Mouse (Mus musculus): ENCODE results near the gene Fads1. TPM values are rescaled to one million over a fixed set of nuclear protein-coding genes. Genes with fewer than 3 reads are reported as not detected.

Gene Fads1
- polyA plus RNA-seq, 1 experiment, result not detected

DNA sequence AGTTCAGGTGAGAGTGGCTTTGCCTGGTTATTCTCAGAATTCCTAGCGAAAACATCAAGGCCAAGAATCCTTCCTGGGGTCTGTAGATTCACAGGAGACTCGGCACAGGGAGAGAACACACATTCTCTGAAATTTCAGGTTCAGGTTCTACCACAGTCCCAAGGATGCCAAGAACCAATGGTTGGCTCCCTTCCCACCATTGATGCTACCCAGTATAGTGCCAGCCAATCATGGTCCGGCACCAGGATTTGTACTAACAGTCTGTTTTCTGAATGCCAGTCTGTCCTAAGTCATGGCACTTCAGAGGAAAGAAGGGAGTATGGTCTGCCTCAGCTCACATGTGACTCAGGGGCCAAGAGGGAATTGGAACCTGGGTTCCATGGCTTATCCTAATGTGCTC lies 3.2 kb downstream of the Fads1 start:
- Histone ChIP-seq H3K4me1 (ENCODE audit: control insufficient read depth, insufficient read depth, low read length) (peaks cover 15% of the 10 kb centered on the region), H3K4me3 (ENCODE audit: insufficient read depth, low read depth, low read length) (no peak overlapping the region), H3K27ac (ENCODE audit: insufficient read depth, low read depth, low read length) (no peak overlapping the region)
- TF ChIP-seq POLR2A (IDR thresholded peaks at IDR 0.05; ENCODE audit: insufficient read depth, low read depth, low read length), result no peak
- WGBS, result 65% methylated on average over 3 of the region's 3 CpGs

DNA sequence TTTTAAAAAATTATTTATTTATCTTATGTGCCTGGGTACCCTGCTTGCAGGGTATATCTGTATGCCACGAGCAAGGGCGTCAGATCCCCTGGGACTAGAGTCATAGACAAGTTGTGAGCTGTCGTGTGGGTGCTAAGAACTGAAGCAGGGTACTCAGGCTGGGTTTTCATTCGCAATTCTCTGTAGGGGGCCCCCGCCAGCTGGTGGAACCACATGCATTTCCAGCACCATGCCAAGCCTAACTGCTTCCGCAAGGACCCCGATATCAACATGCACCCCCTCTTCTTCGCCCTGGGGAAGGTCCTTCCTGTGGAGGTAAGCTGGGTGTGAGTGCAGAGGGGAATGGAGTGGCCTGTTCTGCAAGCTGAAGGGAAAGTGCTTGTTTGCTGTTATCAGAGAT lies 3.9 kb downstream of the Fads1 start:
- peaks cover 15% of the 10 kb centered on the region for H3K4me1 ChIP-seq (ENCODE audit: control insufficient read depth, insufficient read depth, low read length)
- no peak overlapping the region for H3K27ac ChIP-seq (ENCODE audit: insufficient read depth, low read depth, low read length)
- 79% methylated on average over 8 of the region's 8 CpGs for WGBS
- TF ChIP-seq CTCF (IDR thresholded peaks at IDR 0.05; ENCODE audit: insufficient read depth, low read depth, low read length) (no peak), POLR2A (IDR thresholded peaks at IDR 0.05; ENCODE audit: insufficient read depth, low read depth, low read length) (no peak)
- H3K4me3 ChIP-seq (ENCODE audit: insufficient read depth, low read depth, low read length), result no peak overlapping the region

DNA sequence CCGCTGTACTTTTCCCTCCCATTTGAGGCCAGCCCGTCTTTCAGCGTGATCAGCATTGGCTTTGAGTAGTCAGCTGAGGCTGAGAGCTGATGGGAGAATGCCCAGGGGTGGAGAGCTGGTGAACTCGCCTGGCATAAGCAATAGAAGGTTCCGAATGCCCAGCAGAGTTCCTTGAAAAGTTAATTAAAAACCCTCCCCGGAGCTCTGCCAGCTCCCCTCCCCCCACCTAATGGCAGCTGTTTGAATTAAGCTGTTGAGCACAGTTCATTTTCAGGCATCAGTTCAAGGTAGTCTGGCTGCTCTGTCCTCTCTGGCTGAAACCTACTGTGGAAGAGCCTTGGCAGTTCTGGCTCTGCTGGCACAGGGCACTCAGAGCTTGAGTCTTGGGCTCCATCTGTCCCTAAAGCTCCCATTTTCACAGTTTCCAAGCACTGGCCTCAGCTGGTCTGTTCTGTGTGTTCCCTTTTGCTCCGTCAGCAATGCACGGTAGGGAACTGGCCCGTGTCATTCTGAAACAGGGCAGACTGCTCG lies 5.7 kb downstream of the Fads1 start:
- TF ChIP-seq CTCF (IDR thresholded peaks at IDR 0.05; ENCODE audit: insufficient read depth, low read depth, low read length) (no peak), POLR2A (IDR thresholded peaks at IDR 0.05; ENCODE audit: insufficient read depth, low read depth, low read length) (no peak)
- H3K27ac ChIP-seq (ENCODE audit: insufficient read depth, low read depth, low read length), result peak overlapping the region; percentile 69

DNA sequence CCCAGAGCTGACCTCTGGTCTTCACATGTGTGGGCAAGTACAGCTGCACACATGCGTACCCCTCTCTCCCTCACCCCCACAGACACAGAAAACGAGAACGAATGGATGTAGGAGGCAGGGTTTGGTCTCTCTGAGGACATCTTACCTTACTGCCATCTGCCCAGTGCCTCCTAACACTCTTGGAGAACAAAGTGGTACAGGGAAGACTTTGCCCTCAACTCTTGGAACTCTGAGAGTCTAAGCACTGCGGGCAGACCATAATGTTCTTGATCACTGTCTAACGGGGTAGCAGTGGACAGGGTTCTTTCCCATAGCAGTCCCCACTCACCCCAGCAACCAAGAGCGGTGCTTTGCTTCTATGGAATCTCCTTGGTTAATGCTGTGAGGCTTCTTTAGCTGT lies 6.3 kb downstream of the Fads1 start:
- no peak overlapping the region for H3K4me3 ChIP-seq (ENCODE audit: insufficient read depth, low read depth, low read length)
- WGBS, result 77% methylated on average over 6 of the region's 6 CpGs
- TF ChIP-seq CTCF (IDR thresholded peaks at IDR 0.05; ENCODE audit: insufficient read depth, low read depth, low read length), result no peak
- TF ChIP-seq POLR2A (IDR thresholded peaks at IDR 0.05; ENCODE audit: insufficient read depth, low read depth, low read length), result no peak
- H3K4me1 ChIP-seq (ENCODE audit: control insufficient read depth, insufficient read depth, low read length), result peaks cover 14% of the 10 kb centered on the region
- H3K27ac ChIP-seq (ENCODE audit: insufficient read depth, low read depth, low read length), result no peak overlapping the region

More for the DNA sequence above, 5.7 kb downstream of the Fads1 start:
- WGBS, result 27% methylated on average over 10 of the region's 10 CpGs
- Histone ChIP-seq H3K4me3 (ENCODE audit: insufficient read depth, low read depth, low read length) (no peak overlapping the region), H3K4me1 (ENCODE audit: control insufficient read depth, insufficient read depth, low read length) (peaks cover 15% of the 10 kb centered on the region)

DNA sequence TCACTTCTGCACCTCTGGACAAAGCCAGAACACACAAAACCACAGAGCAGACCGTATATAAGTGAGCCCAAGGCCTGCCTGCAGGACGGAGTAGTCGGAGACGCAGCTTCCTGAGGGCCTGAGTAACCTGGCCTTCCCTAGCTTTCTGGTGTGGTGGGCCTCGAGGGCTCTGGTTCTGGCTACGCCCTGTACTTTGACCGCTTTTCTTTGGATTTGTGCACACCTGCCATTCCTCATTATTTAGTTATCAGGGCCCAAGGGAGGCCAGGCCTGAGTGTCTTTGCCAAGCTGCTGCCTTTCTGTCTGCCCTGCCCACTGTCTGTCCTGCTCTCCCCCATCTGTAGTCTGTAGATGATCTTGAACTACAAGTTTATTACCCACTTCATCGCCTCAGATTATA lies 7.3 kb downstream of the Fads1 start:
- no peak for TF ChIP-seq POLR2A (IDR thresholded peaks at IDR 0.05; ENCODE audit: insufficient read depth, low read depth, low read length)
- no peak for TF ChIP-seq CTCF (IDR thresholded peaks at IDR 0.05; ENCODE audit: insufficient read depth, low read depth, low read length)
- no peak overlapping the region for H3K27ac ChIP-seq (ENCODE audit: insufficient read depth, low read depth, low read length)
- 88% methylated on average over 8 of the region's 8 CpGs for WGBS
- H3K4me3 ChIP-seq (ENCODE audit: insufficient read depth, low read depth, low read length), result no peak overlapping the region
- H3K4me1 ChIP-seq (ENCODE audit: control insufficient read depth, insufficient read depth, low read length), result peaks cover 8% of the 10 kb centered on the region; the same call in 1 of the 2 replicates

DNA sequence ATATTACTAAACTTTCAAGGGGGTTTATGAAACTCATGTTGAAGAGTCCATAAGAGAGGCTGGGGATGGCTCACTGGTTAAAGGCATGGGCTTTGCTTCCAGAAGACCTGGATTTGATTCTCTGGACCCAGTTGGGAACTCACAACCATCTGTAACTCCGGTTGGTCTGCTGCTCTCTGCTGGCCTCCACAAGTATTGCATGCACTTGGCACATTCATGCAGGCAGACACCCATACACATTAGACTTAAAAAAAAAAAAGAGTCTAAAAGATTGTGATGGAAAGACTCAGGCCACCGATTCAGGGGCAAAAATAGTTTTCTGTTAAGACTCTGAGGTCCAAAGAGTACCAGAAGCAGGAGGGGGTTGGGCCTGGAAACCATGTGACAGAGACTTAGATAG lies 8.1 kb downstream of the Fads1 start:
- TF ChIP-seq CTCF (IDR thresholded peaks at IDR 0.05; ENCODE audit: insufficient read depth, low read depth, low read length) (peak; percentile 25; the same call in 1 of the 2 replicates), POLR2A (IDR thresholded peaks at IDR 0.05; ENCODE audit: insufficient read depth, low read depth, low read length) (no peak)
- peaks cover 5% of the 10 kb centered on the region; the same call in 1 of the 2 replicates for H3K4me1 ChIP-seq (ENCODE audit: control insufficient read depth, insufficient read depth, low read length)
- H3K27ac ChIP-seq (ENCODE audit: insufficient read depth, low read depth, low read length), result no peak overlapping the region
- H3K4me3 ChIP-seq (ENCODE audit: insufficient read depth, low read depth, low read length), result no peak overlapping the region
- WGBS, result 24% methylated on average over 2 of the region's 2 CpGs

DNA sequence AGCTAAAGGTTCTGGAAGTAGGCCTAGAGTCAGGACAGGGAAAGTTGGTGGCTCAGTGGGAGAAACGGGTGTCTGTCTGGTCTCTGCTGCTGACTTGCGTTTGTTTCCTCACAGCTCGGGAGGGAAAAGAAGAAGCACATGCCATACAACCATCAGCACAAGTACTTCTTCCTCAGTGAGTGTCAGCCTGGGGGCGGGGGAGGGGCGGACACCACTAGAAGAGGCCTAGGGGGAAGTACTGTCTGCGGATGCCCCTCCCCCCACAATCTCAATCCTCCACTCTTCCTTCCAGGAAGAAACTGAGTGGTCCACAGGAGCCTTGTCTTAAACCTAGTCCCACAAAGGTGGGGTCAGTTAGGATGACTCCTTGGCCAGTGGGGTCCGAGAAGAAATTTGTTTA lies 8.6 kb downstream of the Fads1 start:
- Histone ChIP-seq H3K4me3 (ENCODE audit: insufficient read depth, low read depth, low read length) (no peak overlapping the region), H3K27ac (ENCODE audit: insufficient read depth, low read depth, low read length) (no peak overlapping the region), H3K4me1 (ENCODE audit: control insufficient read depth, insufficient read depth, low read length) (peaks cover 5% of the 10 kb centered on the region; the same call in 1 of the 2 replicates)
- WGBS, result 79% methylated on average over 7 of the region's 7 CpGs
- TF ChIP-seq POLR2A (IDR thresholded peaks at IDR 0.05; ENCODE audit: insufficient read depth, low read depth, low read length), result no peak
- TF ChIP-seq CTCF (IDR thresholded peaks at IDR 0.05; ENCODE audit: insufficient read depth, low read depth, low read length), result no peak

DNA sequence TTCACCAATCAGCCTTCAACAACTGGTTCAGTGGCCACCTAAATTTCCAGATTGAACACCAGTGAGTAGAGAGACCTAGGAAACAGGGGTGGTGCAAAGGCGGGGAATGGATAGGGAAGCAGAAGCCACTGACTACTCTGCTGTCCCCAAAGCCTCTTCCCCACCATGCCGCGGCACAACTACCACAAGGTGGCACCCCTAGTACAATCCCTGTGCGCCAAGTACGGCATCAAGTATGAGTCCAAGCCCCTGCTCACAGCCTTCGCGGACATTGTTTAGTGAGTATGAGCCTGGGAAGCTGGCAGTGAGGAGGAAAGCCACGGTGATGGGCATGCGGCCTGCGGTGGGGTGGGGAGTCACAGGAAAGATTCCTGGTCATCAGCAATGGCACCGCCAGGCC lies 11.6 kb downstream of the Fads1 start:
- WGBS, result 80% methylated on average over 11 of the region's 11 CpGs
- no peak overlapping the region for H3K27ac ChIP-seq (ENCODE audit: insufficient read depth, low read depth, low read length)
- TF ChIP-seq CTCF (IDR thresholded peaks at IDR 0.05; ENCODE audit: insufficient read depth, low read depth, low read length) (no peak), POLR2A (IDR thresholded peaks at IDR 0.05; ENCODE audit: insufficient read depth, low read depth, low read length) (no peak)
- H3K4me3 ChIP-seq (ENCODE audit: insufficient read depth, low read depth, low read length), result no peak overlapping the region
- H3K4me1 ChIP-seq (ENCODE audit: control insufficient read depth, insufficient read depth, low read length), result no peaks in the 10 kb centered on the region

DNA sequence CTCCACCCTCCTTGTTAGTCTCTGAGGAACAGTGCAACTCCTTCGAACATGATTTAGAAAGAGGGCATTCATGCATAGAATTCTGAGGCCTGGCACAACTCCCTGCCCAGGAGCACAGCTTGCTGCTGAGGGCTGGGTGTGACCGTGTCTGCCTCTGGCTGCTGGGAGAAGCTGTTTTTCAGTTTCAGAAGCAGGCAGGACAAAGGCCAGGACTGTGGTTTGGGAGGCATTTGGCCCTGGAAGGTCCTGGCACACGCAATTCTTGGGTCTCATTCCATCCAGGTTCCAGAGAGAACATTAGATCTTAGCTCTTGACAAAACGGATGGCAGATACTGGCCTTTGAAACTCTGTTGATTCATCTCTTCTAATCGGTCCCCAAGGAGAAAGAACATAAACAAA lies 12.6 kb downstream of the Fads1 start:
- WGBS, result 17% methylated on average over 5 of the region's 5 CpGs
- Histone ChIP-seq H3K27ac (ENCODE audit: insufficient read depth, low read depth, low read length) (no peak overlapping the region; the same call in 1 of the 2 replicates), H3K4me1 (ENCODE audit: control insufficient read depth, insufficient read depth, low read length) (no peaks in the 10 kb centered on the region), H3K4me3 (ENCODE audit: insufficient read depth, low read depth, low read length) (no peak overlapping the region)
- no peak for TF ChIP-seq CTCF (IDR thresholded peaks at IDR 0.05; ENCODE audit: insufficient read depth, low read depth, low read length)
- TF ChIP-seq POLR2A (IDR thresholded peaks at IDR 0.05; ENCODE audit: insufficient read depth, low read depth, low read length), result no peak

DNA sequence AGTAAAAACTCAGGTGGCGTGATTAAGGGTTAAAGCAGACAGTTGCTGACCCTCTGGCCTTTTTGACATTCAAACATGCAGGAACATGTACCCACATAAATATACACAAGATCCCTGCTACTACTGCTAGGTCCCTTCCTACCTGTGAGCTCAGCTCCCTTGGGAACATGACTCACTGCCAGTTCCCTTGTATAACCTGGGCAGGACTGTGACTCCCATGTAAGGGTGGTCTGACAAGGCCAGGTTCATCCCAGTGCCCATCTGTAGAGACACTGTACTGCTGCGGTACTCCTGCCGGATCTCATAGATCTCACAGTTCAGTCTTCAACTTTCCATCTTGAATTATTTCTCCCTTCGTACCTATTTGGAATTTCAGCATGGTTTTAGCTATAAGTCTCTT lies 14.4 kb downstream of the Fads1 start:
- no peak for TF ChIP-seq POLR2A (IDR thresholded peaks at IDR 0.05; ENCODE audit: insufficient read depth, low read depth, low read length)
- TF ChIP-seq CTCF (IDR thresholded peaks at IDR 0.05; ENCODE audit: insufficient read depth, low read depth, low read length), result no peak
- 82% methylated on average over 4 of the region's 4 CpGs for WGBS
- H3K27ac ChIP-seq (ENCODE audit: insufficient read depth, low read depth, low read length), result no peak overlapping the region
- H3K4me3 ChIP-seq (ENCODE audit: insufficient read depth, low read depth, low read length), result no peak overlapping the region
- no peaks in the 10 kb centered on the region for H3K4me1 ChIP-seq (ENCODE audit: control insufficient read depth, insufficient read depth, low read length)
